Mouse (Mus musculus) kidney, adult 11 months (tissue): ENCODE data around the gene Slc9a9.

Source experiments
- DNase-seq: peaks from one replicate; pipeline ENCODE4 v3.0.0; 2022

Gene Slc9a9

GRCm38 (mm10) chr9:95089050-95089449 lies 419.3 kb downstream of the Slc9a9 start:
- DNase-seq, result peak; percentile 9

GRCm38 (mm10) chr9:95096486-95096885 lies 426.8 kb downstream of the Slc9a9 start:
- no peak for DNase-seq

- DNase-seq, result no peak
These were observed 436.1 kb downstream of the Slc9a9 start for GRCm38 (mm10) chr9:95105768-95106167.

- DNase-seq, result no peak
These were observed 440.1 kb downstream of the Slc9a9 start for GRCm38 (mm10) chr9:95109799-95110198.

- no peak for DNase-seq
These were observed 441.1 kb downstream of the Slc9a9 start for GRCm38 (mm10) chr9:95110768-95111167.

GRCm38 (mm10) chr9:95111732-95112131 lies 442.0 kb downstream of the Slc9a9 start:
- DNase-seq, result no peak

- no peak for DNase-seq
These were observed 443.7 kb downstream of the Slc9a9 start for GRCm38 (mm10) chr9:95113157-95114135.

GRCm38 (mm10) chr9:95120062-95120461 lies 450.4 kb downstream of the Slc9a9 start:
- DNase-seq, result peak; percentile 25

- no peak for DNase-seq
These were observed 451.6 kb downstream of the Slc9a9 start for GRCm38 (mm10) chr9:95121151-95121835.

GRCm38 (mm10) chr9:95125683-95126082 lies 456.0 kb downstream of the Slc9a9 start:
- no peak for DNase-seq

- no peak for DNase-seq
These were observed 458.1 kb downstream of the Slc9a9 start for GRCm38 (mm10) chr9:95127774-95128173.

GRCm38 (mm10) chr9:95149206-95149729 lies 479.6 kb downstream of the Slc9a9 start:
- peak; percentile 52 for DNase-seq

- peak; percentile 68 for DNase-seq
These were observed 480.4 kb downstream of the Slc9a9 start for GRCm38 (mm10) chr9:95150096-95150495.

GRCm38 (mm10) chr9:95150597-95150996 lies 480.9 kb downstream of the Slc9a9 start:
- DNase-seq, result peak; percentile 27

- no peak for DNase-seq
These were observed 481.3 kb downstream of the Slc9a9 start for GRCm38 (mm10) chr9:95150998-95151397.

- DNase-seq, result no peak
These were observed 482.0 kb downstream of the Slc9a9 start for GRCm38 (mm10) chr9:95151746-95152145.

GRCm38 (mm10) chr9:95153966-95154365 lies 484.3 kb downstream of the Slc9a9 start:
- DNase-seq, result no peak

GRCm38 (mm10) chr9:95157948-95158347 lies 488.2 kb downstream of the Slc9a9 start:
- DNase-seq, result no peak

GRCm38 (mm10) chr9:95158916-95159315 lies 489.2 kb downstream of the Slc9a9 start:
- DNase-seq, result no peak

GRCm38 (mm10) chr9:95160575-95161300 lies 491.0 kb downstream of the Slc9a9 start:
- no peak for DNase-seq

GRCm38 (mm10) chr9:95161699-95162098 lies 492.0 kb downstream of the Slc9a9 start:
- no peak for DNase-seq

- DNase-seq, result peak; percentile 19
These were observed 496.5 kb downstream of the Slc9a9 start for GRCm38 (mm10) chr9:95166224-95166623.

- no peak for DNase-seq
These were observed 498.1 kb downstream of the Slc9a9 start for GRCm38 (mm10) chr9:95167806-95168205.
